ENCODE assay signal across 22 mouse cellular contexts in genomic region chr2:169319521-169319920, GRCm38 (mm10).
A peak's percentile ranks its signal among the peaks of the same experiment; 100 is the strongest.
DNase-seq lines count a peak whose midpoint lies in the region; ATAC-seq and TF ChIP-seq lines count a peak whose summit lies in the region.
"Had no signal": no experiment of that assay in that cellular context is flagged by ENCODE, and none has a peak within 500 bp of the region (broad histone marks: within the 10 kb centered on the region; RNA-seq: fewer than 3 reads in every experiment).

No protein-coding gene starts in this region.

- peak; percentile 37 for DNase-seq in layer of hippocampus, adult 9-11 months
- DNase-seq in layer of hippocampus, adult 9-10 months (ENCODE audit: low spot score): no peak
- peak; percentile 30 to 47 for DNase-seq in left cerebral cortex, adult 2 months (ENCODE audit: extremely low spot score in 1 of 2, low spot score in 2 of 2)
- DNase-seq in right cerebral cortex, postnatal 36 days (ENCODE audit: low spot score in 2 of 2): peak; percentile 58 to 80
- DNase-seq in neural tube, embryonic 10.5 days (ENCODE audit: extremely low spot score, low spot score): no peak
- no peak for DNase-seq in thymus, postnatal 25 days
- DNase-seq: adrenal gland, postnatal 14 days; cerebellum, adult 18-20 months; cerebellum, postnatal 36 days; heart, adult 18-20 months; kidney, adult 18-20 months; kidney, postnatal 10 days; liver; thymus, postnatal 36 days had no signal

- H3K27ac ChIP-seq in left cerebral cortex, adult 2 months: no peak overlapping the region
- H3K27ac ChIP-seq: forebrain, embryonic 12.5 days; heart, embryonic 15.5 days; hindbrain, embryonic 10.5 days; layer of hippocampus, adult 2 months; midbrain, embryonic 13.5 days; neural tube, embryonic 13.5 days had no signal

- intact Hi-C loops in left cerebral cortex, adult 2 months (cut with DNase I): loop anchor here (1.0 to 5.0 kb wide), 2 partner anchors 182 to 280 kb away; no protein-coding TSS in a partner anchor

- ATAC-seq in frontal cortex, adult (ENCODE audit: low TSS enrichment): peak; percentile 99
- ATAC-seq: lung, postnatal 0 days; midbrain, embryonic 13.5 days had no signal

- TF ChIP-seq CTCF in left cerebral cortex, adult 2 months (IDR thresholded peaks at IDR 0.05): no peak; the same call in none of the 2 replicates

- H3K4me3 ChIP-seq in left cerebral cortex, adult 2 months: no peak overlapping the region
- H3K4me3 ChIP-seq: forebrain, embryonic 12.5 days; heart, embryonic 15.5 days; hindbrain, embryonic 10.5 days; layer of hippocampus, adult 2 months; midbrain, embryonic 13.5 days; neural tube, embryonic 13.5 days had no signal

Comparison
In these comparisons a context has a peak if more than half of its experiments do, and no peak if none do; other contexts are left out.
1. DNase-seq: peak in layer of hippocampus, adult 9-11 months (single experiment), left cerebral cortex, adult 2 months (2 of 2) and right cerebral cortex, postnatal 36 days (2 of 2); none in layer of hippocampus, adult 9-10 months (single experiment), neural tube, embryonic 10.5 days (single experiment) and thymus, postnatal 25 days (single experiment).